Mouse (Mus musculus): ENCODE results near the gene Prkcq. TPM values are rescaled to one million over a fixed set of nuclear protein-coding genes. Genes with fewer than 3 reads are reported as not detected.

Gene Prkcq
- polyA plus RNA-seq, 1 experiment = 5.1 TPM

DNA sequence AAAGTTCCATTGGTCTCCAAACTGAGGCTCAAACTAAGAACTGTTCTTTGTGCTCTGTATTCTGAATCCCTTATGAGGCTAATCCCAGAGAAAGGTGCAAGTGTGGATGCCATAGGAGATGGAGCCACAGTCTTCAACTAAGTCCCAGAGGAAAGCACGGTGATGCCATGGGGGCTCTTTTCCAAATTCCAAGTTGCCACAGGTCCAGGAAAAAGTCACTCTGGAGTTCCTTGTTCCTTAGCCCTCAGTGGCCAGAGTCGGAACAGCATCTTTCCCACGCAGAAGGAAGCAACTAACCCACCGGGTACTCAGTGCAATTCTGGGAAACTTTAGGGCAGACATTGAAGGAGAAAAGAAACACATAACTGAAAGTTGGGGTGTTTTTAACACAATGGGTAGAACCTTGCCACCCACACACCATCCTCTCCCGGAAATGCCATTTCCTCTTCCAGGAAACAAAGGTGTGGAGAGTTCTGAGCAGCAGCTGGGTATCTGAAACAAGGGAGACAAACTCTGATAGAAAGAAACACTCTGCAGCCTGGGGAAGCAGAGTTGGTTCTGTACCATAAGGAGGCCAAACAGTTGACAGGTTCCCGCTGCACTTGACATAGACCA is 2.1 kb upstream of the Prkcq start:
- Histone ChIP-seq H3K4me3 (ENCODE audit: insufficient read depth, low read depth, low read length) (no peak overlapping the region), H3K27me3 (replicated peaks; ENCODE audit: control insufficient read depth, insufficient read depth, low read length) (no peaks in the 10 kb centered on the region), H3K27ac (ENCODE audit: insufficient read depth, low read depth, low read length) (no peak overlapping the region), H3K4me1 (ENCODE audit: control insufficient read depth, insufficient read depth, low read length) (no peaks in the 10 kb centered on the region), H3K36me3 (ENCODE audit: control insufficient read depth, insufficient read depth, low read length) (no peaks in the 10 kb centered on the region)
- 59% methylated on average over 6 of the region's 6 CpGs for WGBS
- DNase-seq = no peak
- TF ChIP-seq POLR2A (IDR thresholded peaks at IDR 0.05; ENCODE audit: low read depth, low read length) = no peak
- TF ChIP-seq CTCF (conservative IDR thresholded peaks at IDR 0.05; ENCODE audit: insufficient read depth, insufficient read length, low read depth, low read length) = no peak

DNA sequence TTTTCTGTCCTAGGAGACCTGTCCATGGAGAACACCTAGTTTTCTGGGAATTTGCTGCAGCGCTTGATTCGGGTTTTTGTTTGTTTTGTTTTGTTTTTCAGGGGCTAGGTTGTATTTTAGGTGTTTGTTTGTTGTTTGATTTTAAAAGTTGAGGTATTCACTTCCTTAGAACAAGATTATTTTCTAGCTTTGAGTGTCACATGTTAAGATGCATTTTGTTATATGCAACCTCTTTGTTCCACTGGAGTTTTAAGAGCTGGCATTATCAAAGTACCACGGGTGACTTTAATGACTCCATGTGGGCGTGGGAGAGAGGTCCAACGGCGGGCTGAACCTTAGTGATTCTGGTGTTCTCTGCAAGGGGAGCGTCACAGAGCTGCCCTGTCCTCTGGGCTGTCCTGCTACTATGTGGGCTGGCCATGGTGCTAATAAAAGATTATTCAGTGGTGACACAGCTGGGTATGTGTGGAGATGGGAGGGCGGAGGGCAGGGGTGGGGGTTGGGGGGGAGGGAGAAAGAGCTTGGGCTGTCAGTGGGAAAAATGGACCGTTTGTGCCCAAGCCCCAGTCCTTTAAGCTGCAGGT is 1.0 kb downstream of the Prkcq start:
- WGBS = 10% methylated on average over 9 of the region's 9 CpGs
- peak overlapping the region; percentile 42; the same call in 1 of the 2 replicates for H3K27ac ChIP-seq (ENCODE audit: insufficient read depth, low read depth, low read length)
- no peaks in the 10 kb centered on the region for H3K4me1 ChIP-seq (ENCODE audit: control insufficient read depth, insufficient read depth, low read length)
- H3K27me3 ChIP-seq (replicated peaks; ENCODE audit: control insufficient read depth, insufficient read depth, low read length) = no peaks in the 10 kb centered on the region
- TF ChIP-seq POLR2A (IDR thresholded peaks at IDR 0.05; ENCODE audit: low read depth, low read length) (no peak), CTCF (conservative IDR thresholded peaks at IDR 0.05; ENCODE audit: insufficient read depth, insufficient read length, low read depth, low read length) (no peak)
- H3K4me3 ChIP-seq (ENCODE audit: insufficient read depth, low read depth, low read length) = peak overlapping the region; percentile 56
- H3K36me3 ChIP-seq (ENCODE audit: control insufficient read depth, insufficient read depth, low read length) = no peaks in the 10 kb centered on the region
- peak; percentile 23 for DNase-seq

DNA sequence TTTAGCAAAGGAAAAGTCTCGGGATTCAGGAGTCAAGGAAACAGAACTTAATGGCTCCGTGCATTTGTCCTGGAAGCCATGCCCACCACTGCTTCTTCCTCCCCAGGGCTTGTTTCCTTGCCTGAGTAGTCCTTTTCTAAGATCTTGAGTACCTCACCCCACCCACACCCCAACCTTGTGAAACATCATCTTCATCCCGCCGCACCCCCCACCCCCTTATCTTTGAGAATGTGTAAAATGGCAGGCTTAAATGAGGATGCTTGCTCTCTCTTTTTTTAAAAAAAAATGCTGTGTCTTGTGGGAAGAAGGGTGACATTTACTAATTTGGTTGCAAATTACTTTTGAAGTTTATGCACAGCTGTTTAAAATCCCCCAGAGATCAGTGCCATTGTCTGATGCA is 1.6 kb downstream of the Prkcq start:
- 59% methylated on average over 4 of the region's 4 CpGs for WGBS
- no peak overlapping the region for H3K4me3 ChIP-seq (ENCODE audit: insufficient read depth, low read depth, low read length)
- TF ChIP-seq CTCF (conservative IDR thresholded peaks at IDR 0.05; ENCODE audit: insufficient read depth, insufficient read length, low read depth, low read length) = no peak
- TF ChIP-seq POLR2A (IDR thresholded peaks at IDR 0.05; ENCODE audit: low read depth, low read length) = no peak

DNA sequence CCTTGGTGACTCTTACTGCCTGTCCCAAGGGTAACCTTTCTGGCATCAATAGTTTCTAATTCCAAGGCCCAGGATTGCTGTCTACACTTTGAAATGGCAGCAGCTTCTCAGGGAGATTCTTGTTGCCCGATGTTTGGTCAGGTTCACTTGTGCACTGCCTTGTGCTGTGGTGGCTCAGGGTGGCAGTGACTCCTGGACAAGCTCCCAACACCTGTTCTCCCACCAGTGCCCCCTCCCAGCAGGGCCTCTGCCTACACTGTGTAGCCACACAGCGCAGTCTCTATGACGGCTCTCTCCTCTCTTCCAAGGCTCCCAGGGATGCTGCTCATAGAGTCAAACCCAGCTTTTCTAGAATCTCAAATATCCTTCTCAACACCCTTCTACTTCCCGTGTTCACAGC is 2.2 kb downstream of the Prkcq start:
- Histone ChIP-seq H3K36me3 (ENCODE audit: control insufficient read depth, insufficient read depth, low read length) (no peaks in the 10 kb centered on the region), H3K4me1 (ENCODE audit: control insufficient read depth, insufficient read depth, low read length) (no peaks in the 10 kb centered on the region), H3K4me3 (ENCODE audit: insufficient read depth, low read depth, low read length) (no peak overlapping the region), H3K27me3 (replicated peaks; ENCODE audit: control insufficient read depth, insufficient read depth, low read length) (no peaks in the 10 kb centered on the region), H3K27ac (ENCODE audit: insufficient read depth, low read depth, low read length) (no peak overlapping the region)
- WGBS = 81% methylated on average over 4 of the region's 4 CpGs
- DNase-seq = no peak
- no peak for TF ChIP-seq CTCF (conservative IDR thresholded peaks at IDR 0.05; ENCODE audit: insufficient read depth, insufficient read length, low read depth, low read length)
- no peak for TF ChIP-seq POLR2A (IDR thresholded peaks at IDR 0.05; ENCODE audit: low read depth, low read length)

More for the DNA sequence above, 1.6 kb downstream of the Prkcq start:
- Histone ChIP-seq H3K36me3 (ENCODE audit: control insufficient read depth, insufficient read depth, low read length) (no peaks in the 10 kb centered on the region), H3K27ac (ENCODE audit: insufficient read depth, low read depth, low read length) (no peak overlapping the region), H3K4me1 (ENCODE audit: control insufficient read depth, insufficient read depth, low read length) (no peaks in the 10 kb centered on the region), H3K27me3 (replicated peaks; ENCODE audit: control insufficient read depth, insufficient read depth, low read length) (no peaks in the 10 kb centered on the region)
- no peak for DNase-seq

DNA sequence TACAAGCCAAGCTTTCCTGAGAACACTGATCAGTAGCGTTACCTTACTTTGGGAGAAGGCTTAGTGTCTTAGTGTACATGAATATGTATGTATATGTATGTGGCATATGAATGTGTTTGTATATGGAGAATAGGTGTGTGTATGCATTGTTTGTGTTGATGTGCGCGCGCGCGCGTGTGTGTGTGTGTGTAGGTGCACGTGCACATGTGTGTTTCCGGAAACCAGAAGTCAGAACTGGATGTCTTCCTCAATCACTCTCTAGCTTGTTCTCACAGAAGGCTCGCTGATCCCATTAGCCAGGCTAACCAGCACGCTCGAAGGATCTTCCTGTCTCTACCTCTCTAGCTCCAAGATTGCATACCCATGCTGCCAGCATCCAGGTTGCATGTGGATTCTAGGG is 6.0 kb downstream of the Prkcq start:
- WGBS = 87% methylated on average over 12 of the region's 12 CpGs
- H3K36me3 ChIP-seq (ENCODE audit: control insufficient read depth, insufficient read depth, low read length) = no peaks in the 10 kb centered on the region
- H3K4me1 ChIP-seq (ENCODE audit: control insufficient read depth, insufficient read depth, low read length) = no peaks in the 10 kb centered on the region
- H3K4me3 ChIP-seq (ENCODE audit: insufficient read depth, low read depth, low read length) = no peak overlapping the region
- H3K27me3 ChIP-seq (replicated peaks; ENCODE audit: control insufficient read depth, insufficient read depth, low read length) = no peaks in the 10 kb centered on the region
- no peak for DNase-seq
- no peak overlapping the region for H3K27ac ChIP-seq (ENCODE audit: insufficient read depth, low read depth, low read length)
- TF ChIP-seq POLR2A (IDR thresholded peaks at IDR 0.05; ENCODE audit: low read depth, low read length) (no peak), CTCF (conservative IDR thresholded peaks at IDR 0.05; ENCODE audit: insufficient read depth, insufficient read length, low read depth, low read length) (no peak)

DNA sequence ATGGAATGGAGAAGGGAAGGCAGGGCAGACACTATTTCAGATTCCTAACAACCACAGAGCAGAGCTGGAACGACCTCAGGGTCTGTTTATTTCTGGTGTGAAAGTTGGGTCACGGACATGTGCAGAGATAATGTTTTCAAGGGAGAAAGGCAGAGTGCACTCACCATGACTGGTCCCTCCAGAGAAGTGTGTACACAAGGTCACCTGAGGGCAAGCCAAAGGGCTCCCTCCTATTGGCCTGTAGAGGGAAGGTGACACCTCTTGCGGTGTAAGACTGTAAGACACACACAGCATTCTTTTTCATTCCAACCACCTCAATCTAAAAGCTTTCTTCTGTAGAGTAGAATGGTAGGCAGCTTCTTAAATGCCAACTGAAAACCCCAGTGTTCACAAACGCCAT is 9.6 kb downstream of the Prkcq start:
- no peaks in the 10 kb centered on the region for H3K27me3 ChIP-seq (replicated peaks; ENCODE audit: control insufficient read depth, insufficient read depth, low read length)
- no peak overlapping the region for H3K27ac ChIP-seq (ENCODE audit: insufficient read depth, low read depth, low read length)
- no peak overlapping the region for H3K4me3 ChIP-seq (ENCODE audit: insufficient read depth, low read depth, low read length)
- H3K36me3 ChIP-seq (ENCODE audit: control insufficient read depth, insufficient read depth, low read length) = no peaks in the 10 kb centered on the region
- DNase-seq = no peak
- WGBS = 56% methylated on average over 4 of the region's 4 CpGs
- no peaks in the 10 kb centered on the region for H3K4me1 ChIP-seq (ENCODE audit: control insufficient read depth, insufficient read depth, low read length)
- no peak for TF ChIP-seq POLR2A (IDR thresholded peaks at IDR 0.05; ENCODE audit: low read depth, low read length)
- no peak for TF ChIP-seq CTCF (conservative IDR thresholded peaks at IDR 0.05; ENCODE audit: insufficient read depth, insufficient read length, low read depth, low read length)

DNA sequence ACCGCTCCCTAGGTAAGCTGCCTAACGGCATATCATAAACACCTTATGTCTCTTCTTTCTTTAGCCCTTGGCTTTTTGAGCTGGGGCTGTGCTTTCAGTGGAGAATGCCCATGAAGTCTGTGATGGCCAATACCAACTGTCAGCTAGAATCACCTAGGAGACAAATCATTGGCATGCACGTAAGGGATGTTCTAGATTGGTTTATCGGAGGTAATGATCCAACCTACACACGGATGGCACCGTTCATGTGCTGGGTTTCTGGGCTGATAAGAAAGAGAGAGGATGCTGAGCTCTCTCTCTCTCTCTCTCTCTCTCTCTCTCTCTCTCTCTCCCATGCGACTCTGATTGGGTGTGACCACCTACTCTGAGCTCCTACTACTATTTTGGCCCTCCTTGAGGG is 10.2 kb downstream of the Prkcq start:
- H3K27me3 ChIP-seq (replicated peaks; ENCODE audit: control insufficient read depth, insufficient read depth, low read length) = no peaks in the 10 kb centered on the region
- no peak for TF ChIP-seq POLR2A (IDR thresholded peaks at IDR 0.05; ENCODE audit: low read depth, low read length)
- TF ChIP-seq CTCF (conservative IDR thresholded peaks at IDR 0.05; ENCODE audit: insufficient read depth, insufficient read length, low read depth, low read length) = no peak
- WGBS = 95% methylated on average over 7 of the region's 7 CpGs
- no peak for DNase-seq
- no peaks in the 10 kb centered on the region for H3K36me3 ChIP-seq (ENCODE audit: control insufficient read depth, insufficient read depth, low read length)
- H3K4me3 ChIP-seq (ENCODE audit: insufficient read depth, low read depth, low read length) = no peak overlapping the region
- no peak overlapping the region for H3K27ac ChIP-seq (ENCODE audit: insufficient read depth, low read depth, low read length)
- no peaks in the 10 kb centered on the region for H3K4me1 ChIP-seq (ENCODE audit: control insufficient read depth, insufficient read depth, low read length)

Data from kidney, adult 2 months (tissue).